Mouse (Mus musculus): Measurements from ENCODE around the gene Palm3. TPM values are rescaled to one million over a fixed set of nuclear protein-coding genes. Genes with fewer than 3 reads are reported as not detected.

Palm3 gene
- polyA plus RNA-seq, 1 experiment from 2014 or later: 3.5 TPM

DNA sequence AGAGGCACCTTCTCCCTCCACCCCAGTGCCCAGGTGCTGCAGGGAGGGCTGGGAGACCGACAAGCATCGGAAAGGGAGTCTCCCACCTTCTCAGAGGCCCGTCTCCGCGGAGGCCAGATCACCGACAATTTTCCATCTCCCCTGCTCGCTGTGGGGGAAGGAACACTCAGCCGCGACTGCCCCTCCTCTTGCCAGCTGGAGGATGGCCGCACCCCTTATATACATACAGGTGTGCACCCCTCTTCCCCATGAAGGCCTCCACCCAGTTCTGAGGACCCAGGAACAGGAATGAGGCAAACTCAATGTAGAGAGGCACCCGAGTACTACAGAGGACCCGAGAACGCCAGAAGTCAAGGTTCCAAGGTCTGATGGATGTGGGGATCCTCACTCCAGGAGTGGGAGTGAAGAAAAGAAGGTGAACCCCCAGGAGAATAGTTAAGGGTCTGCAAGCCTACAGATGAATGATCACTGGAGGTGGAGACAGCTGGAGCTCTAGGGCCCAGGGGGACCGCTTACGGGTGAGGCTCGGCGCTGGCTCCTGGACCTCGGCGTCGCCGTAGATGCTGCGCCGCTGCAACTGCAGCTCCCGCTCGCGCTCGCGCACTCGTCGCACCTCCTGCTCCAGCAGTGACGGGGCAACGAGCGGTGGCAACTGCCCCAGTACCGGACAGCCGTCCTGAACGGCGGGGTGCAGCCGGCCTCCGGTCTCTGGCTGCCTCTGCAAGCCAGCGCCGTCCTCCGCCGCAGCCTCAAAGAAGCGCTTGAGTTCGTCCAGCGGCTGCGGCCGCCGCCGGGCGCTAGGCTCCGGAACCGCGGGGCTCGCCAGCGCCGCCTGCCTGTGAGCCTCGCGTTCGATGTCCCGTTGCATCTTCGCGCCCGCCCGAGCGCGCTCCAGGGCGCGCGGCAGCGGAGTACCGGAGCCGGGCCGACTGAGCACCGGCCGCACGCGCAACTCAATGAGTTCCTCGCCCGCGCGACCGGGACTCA, 10.4 kb upstream of the Palm3 start:
- WGBS: 2% methylated on average over 74 of the region's 83 CpGs
- ATAC-seq (ENCODE audit: low FRiP score) (peak; percentile 44), DNase-seq (ENCODE audit: low spot score) (peak; percentile 88)
- Histone ChIP-seq H3K9me3 (ENCODE audit: control insufficient read depth, low read length) (no peaks in the 10 kb centered on the region), H3K4me1 (replicated peaks; ENCODE audit: control insufficient read depth, insufficient read depth, low read length) (peaks cover 13% of the 10 kb centered on the region), H3K27me3 (ENCODE audit: control insufficient read depth, insufficient read depth, low read length) (peaks cover 39% of the 10 kb centered on the region), H3K4me2 (replicated peaks; ENCODE audit: low read depth, low read length) (peak overlapping the region; percentile 93), H3K27ac (ENCODE audit: low read depth, low read length) (no peak overlapping the region), H3K4me3 (ENCODE audit: low read depth, low read length) (peak overlapping the region; percentile 49), H3K9ac (ENCODE audit: low read depth, low read length) (peak overlapping the region; percentile 53), H3K36me3 (ENCODE audit: control insufficient read depth, insufficient read depth, low read length) (no peaks in the 10 kb centered on the region)

DNA sequence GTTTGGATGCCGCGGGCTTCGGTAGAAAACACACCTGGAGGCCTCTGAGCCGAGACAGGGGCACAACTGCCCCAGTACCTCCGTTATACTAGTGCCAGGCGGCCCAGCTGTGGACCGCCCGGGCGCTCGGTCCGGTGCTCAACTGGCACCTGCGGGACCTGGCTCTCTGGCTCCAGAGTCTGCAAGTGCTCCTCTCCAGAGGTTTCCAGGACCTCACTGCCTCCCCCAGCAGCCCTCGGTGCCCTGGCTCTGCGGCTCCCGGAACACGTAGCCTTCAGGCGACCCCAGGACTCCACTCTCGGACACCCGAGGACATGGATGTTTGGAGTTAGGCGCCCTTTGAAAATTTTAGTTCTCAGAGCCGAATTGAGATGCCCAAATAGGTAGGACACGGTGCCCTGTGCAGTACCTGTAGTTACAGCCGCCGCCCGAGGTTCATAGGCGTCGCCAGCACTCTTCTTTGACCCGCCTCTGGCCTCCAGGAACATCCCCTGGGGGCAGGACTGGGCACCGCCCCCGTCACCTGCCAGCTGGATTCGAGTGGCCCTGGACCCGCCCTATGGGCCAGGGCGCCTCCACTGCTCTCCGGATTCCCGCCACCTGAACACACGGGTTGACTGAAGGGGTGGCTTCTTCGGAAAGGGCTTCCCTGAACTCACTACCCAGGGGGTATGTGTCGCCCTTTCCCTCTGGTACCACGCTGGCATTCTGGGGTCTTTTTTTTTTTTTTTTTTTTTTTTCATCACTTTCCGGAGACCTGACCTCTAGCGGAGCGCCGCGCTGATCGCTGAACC, 9.4 kb upstream of the Palm3 start, which contains the start of gene 2210011C24Rik:
Gene 2210011C24Rik, minus strand, starts transcription at position 467 of the 794 bp plus-strand sequence.
- H3K9me3 ChIP-seq (ENCODE audit: control insufficient read depth, low read length): no peaks in the 10 kb centered on the region
- peaks cover 39% of the 10 kb centered on the region for H3K27me3 ChIP-seq (ENCODE audit: control insufficient read depth, insufficient read depth, low read length)
- WGBS: 1% methylated on average over 45 of the region's 45 CpGs
- H3K4me2 ChIP-seq (replicated peaks; ENCODE audit: low read depth, low read length): peak within 1 kb of the TSS; percentile 93
- no peak within 1 kb of the TSS for H3K27ac ChIP-seq (ENCODE audit: low read depth, low read length)
- 0 out of 2 replicates have a peak, but pooled peaks have one; percentile 22 for ATAC-seq (ENCODE audit: low FRiP score)
- peaks cover 13% of the 10 kb centered on the region for H3K4me1 ChIP-seq (replicated peaks; ENCODE audit: control insufficient read depth, insufficient read depth, low read length)
- H3K9ac ChIP-seq (ENCODE audit: low read depth, low read length): peak within 1 kb of the TSS; percentile 53
- H3K36me3 ChIP-seq (ENCODE audit: control insufficient read depth, insufficient read depth, low read length): no peaks in the 10 kb centered on the region
- H3K4me3 ChIP-seq (ENCODE audit: low read depth, low read length): peak within 1 kb of the TSS; percentile 49
- DNase-seq (ENCODE audit: low spot score): peak; percentile 44

- no peak overlapping the region for H3K27ac ChIP-seq (ENCODE audit: low read depth, low read length)
- H3K4me3 ChIP-seq (ENCODE audit: low read depth, low read length): peak overlapping the region; percentile 49
- WGBS: 6% methylated on average over 35 of the region's 35 CpGs
- no peak overlapping the region for H3K9ac ChIP-seq (ENCODE audit: low read depth, low read length)
- H3K4me2 ChIP-seq (replicated peaks; ENCODE audit: low read depth, low read length): peak overlapping the region; percentile 93
- H3K27me3 ChIP-seq (ENCODE audit: control insufficient read depth, insufficient read depth, low read length): peaks cover 39% of the 10 kb centered on the region
- DNase-seq (ENCODE audit: low spot score) (peak; percentile 56), ATAC-seq (ENCODE audit: low FRiP score) (no peak; the same call in 1 of the 2 replicates)
- peaks cover 13% of the 10 kb centered on the region for H3K4me1 ChIP-seq (replicated peaks; ENCODE audit: control insufficient read depth, insufficient read depth, low read length)
- H3K36me3 ChIP-seq (ENCODE audit: control insufficient read depth, insufficient read depth, low read length): no peaks in the 10 kb centered on the region
- H3K9me3 ChIP-seq (ENCODE audit: control insufficient read depth, low read length): no peaks in the 10 kb centered on the region
Measured at GRCm38 (mm10) chr8:84012499-84013165, 8.6 kb upstream of the Palm3 start.

- no peak overlapping the region for H3K9ac ChIP-seq (ENCODE audit: low read depth, low read length)
- H3K4me1 ChIP-seq (replicated peaks; ENCODE audit: control insufficient read depth, insufficient read depth, low read length): peaks cover 11% of the 10 kb centered on the region
- H3K27ac ChIP-seq (ENCODE audit: low read depth, low read length): no peak overlapping the region
- H3K9me3 ChIP-seq (ENCODE audit: control insufficient read depth, low read length): no peaks in the 10 kb centered on the region
- no peak overlapping the region for H3K4me2 ChIP-seq (replicated peaks; ENCODE audit: low read depth, low read length)
- peaks cover 26% of the 10 kb centered on the region for H3K27me3 ChIP-seq (ENCODE audit: control insufficient read depth, insufficient read depth, low read length)
- H3K36me3 ChIP-seq (ENCODE audit: control insufficient read depth, insufficient read depth, low read length): no peaks in the 10 kb centered on the region
- no peak for ATAC-seq (ENCODE audit: low FRiP score)
- no peak for DNase-seq (ENCODE audit: low spot score)
- no peak overlapping the region for H3K4me3 ChIP-seq (ENCODE audit: low read depth, low read length)
- WGBS: 93% methylated on average over 5 of the region's 5 CpGs
Measured at GRCm38 (mm10) chr8:84015833-84016232, 5.4 kb upstream of the Palm3 start.

DNA sequence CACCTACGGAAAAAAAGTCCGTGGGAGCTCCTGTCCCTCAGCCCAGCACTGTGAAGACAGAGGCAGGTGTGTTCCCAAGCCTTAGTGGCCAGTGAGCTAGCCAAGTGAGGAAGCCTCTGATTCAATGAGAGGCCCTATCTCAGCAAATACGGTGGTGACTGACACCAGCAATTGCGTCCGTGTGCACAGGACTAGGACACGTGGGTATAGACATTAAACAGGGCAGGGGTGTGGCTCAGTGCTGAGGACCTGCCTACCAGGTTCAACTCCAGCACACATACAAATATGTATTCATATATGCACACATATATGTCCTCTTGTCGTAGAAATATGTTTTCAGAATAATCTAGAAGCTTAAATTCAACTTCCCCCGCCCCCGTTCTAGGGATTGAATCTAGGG, 1.5 kb upstream of the Palm3 start:
- no peak for DNase-seq (ENCODE audit: low spot score)
- Histone ChIP-seq H3K27me3 (ENCODE audit: control insufficient read depth, insufficient read depth, low read length) (no peaks in the 10 kb centered on the region; the same call in none of the 2 replicates), H3K4me1 (replicated peaks; ENCODE audit: control insufficient read depth, insufficient read depth, low read length) (no peaks in the 10 kb centered on the region)

GRCm38 (mm10) chr8:84021569-84021968, 298 bp downstream of the Palm3 start:
- 47% methylated on average over 12 of the region's 12 CpGs for WGBS
- DNase-seq (ENCODE audit: low spot score): no peak
- H3K36me3 ChIP-seq (ENCODE audit: control insufficient read depth, insufficient read depth, low read length): no peaks in the 10 kb centered on the region
- no peaks in the 10 kb centered on the region for H3K9me3 ChIP-seq (ENCODE audit: control insufficient read depth, low read length)
- H3K9ac ChIP-seq (ENCODE audit: low read depth, low read length): no peak overlapping the region
- H3K4me2 ChIP-seq (replicated peaks; ENCODE audit: low read depth, low read length): peak overlapping the region; percentile 21; the same call in 1 of the 2 replicates
- ATAC-seq (ENCODE audit: low FRiP score): no peak
- H3K27ac ChIP-seq (ENCODE audit: low read depth, low read length): no peak overlapping the region
- H3K27me3 ChIP-seq (ENCODE audit: control insufficient read depth, insufficient read depth, low read length): peaks cover 3% of the 10 kb centered on the region
- no peak overlapping the region for H3K4me3 ChIP-seq (ENCODE audit: low read depth, low read length)
- H3K4me1 ChIP-seq (replicated peaks; ENCODE audit: control insufficient read depth, insufficient read depth, low read length): no peaks in the 10 kb centered on the region

More for the DNA sequence above, 1.5 kb upstream of the Palm3 start:
- Histone ChIP-seq H3K4me2 (replicated peaks; ENCODE audit: low read depth, low read length) (no peak overlapping the region), H3K9me3 (ENCODE audit: control insufficient read depth, low read length) (no peaks in the 10 kb centered on the region), H3K9ac (ENCODE audit: low read depth, low read length) (no peak overlapping the region), H3K27ac (ENCODE audit: low read depth, low read length) (no peak overlapping the region), H3K36me3 (ENCODE audit: control insufficient read depth, insufficient read depth, low read length) (no peaks in the 10 kb centered on the region), H3K4me3 (ENCODE audit: low read depth, low read length) (no peak overlapping the region)
- ATAC-seq (ENCODE audit: low FRiP score): no peak
- 83% methylated on average over 9 of the region's 9 CpGs for WGBS

GRCm38 (mm10) chr8:84023085-84023484, 1.8 kb downstream of the Palm3 start:
- Histone ChIP-seq H3K27me3 (ENCODE audit: control insufficient read depth, insufficient read depth, low read length) (peaks cover 9% of the 10 kb centered on the region), H3K9ac (ENCODE audit: low read depth, low read length) (no peak overlapping the region), H3K27ac (ENCODE audit: low read depth, low read length) (no peak overlapping the region), H3K4me1 (replicated peaks; ENCODE audit: control insufficient read depth, insufficient read depth, low read length) (no peaks in the 10 kb centered on the region), H3K36me3 (ENCODE audit: control insufficient read depth, insufficient read depth, low read length) (no peaks in the 10 kb centered on the region), H3K9me3 (ENCODE audit: control insufficient read depth, low read length) (no peaks in the 10 kb centered on the region), H3K4me2 (replicated peaks; ENCODE audit: low read depth, low read length) (no peak overlapping the region), H3K4me3 (ENCODE audit: low read depth, low read length) (no peak overlapping the region)
- no peak for DNase-seq (ENCODE audit: low spot score)
- no peak for ATAC-seq (ENCODE audit: low FRiP score)
- 49% methylated on average over 5 of the region's 5 CpGs for WGBS

- Histone ChIP-seq H3K9ac (ENCODE audit: low read depth, low read length) (no peak overlapping the region), H3K27ac (ENCODE audit: low read depth, low read length) (no peak overlapping the region), H3K9me3 (ENCODE audit: control insufficient read depth, low read length) (no peaks in the 10 kb centered on the region), H3K27me3 (ENCODE audit: control insufficient read depth, insufficient read depth, low read length) (peaks cover 12% of the 10 kb centered on the region), H3K4me2 (replicated peaks; ENCODE audit: low read depth, low read length) (no peak overlapping the region), H3K36me3 (ENCODE audit: control insufficient read depth, insufficient read depth, low read length) (no peaks in the 10 kb centered on the region), H3K4me3 (ENCODE audit: low read depth, low read length) (no peak overlapping the region), H3K4me1 (replicated peaks; ENCODE audit: control insufficient read depth, insufficient read depth, low read length) (no peaks in the 10 kb centered on the region)
- ATAC-seq (ENCODE audit: low FRiP score) (no peak), DNase-seq (ENCODE audit: low spot score) (no peak)
- 29% methylated on average over 1 of the region's 1 CpGs for WGBS
Measured at GRCm38 (mm10) chr8:84023631-84024030, 2.4 kb downstream of the Palm3 start.
